In genomic region chr10:128520591-128520990, GRCm38 (mm10) we compare ENCODE assay signal across 17 mouse cellular contexts.
"Had no signal": no experiment of that assay in that cellular context is flagged by ENCODE, and none has a peak within 500 bp of the region (broad histone marks: within the 10 kb centered on the region; RNA-seq: fewer than 3 reads in every experiment).

No protein-coding gene starts in this region.

- ATAC-seq: midbrain, embryonic 13.5 days; midbrain, embryonic 15.5 days had no signal

- H3K4me2 ChIP-seq: lung, embryonic 14.5 days; midbrain, embryonic 11.5 days; midbrain, embryonic 13.5 days; midbrain, embryonic 15.5 days; neural tube, embryonic 13.5 days; neural tube, embryonic 15.5 days; stomach, embryonic 15.5 days had no signal

- H3K4me3 ChIP-seq: midbrain, embryonic 13.5 days; midbrain, embryonic 15.5 days; myocyte; neural tube, embryonic 13.5 days; neural tube, embryonic 15.5 days; stomach, embryonic 15.5 days had no signal

- H3K27me3 ChIP-seq: stomach, embryonic 15.5 days had no signal

- DNase-seq: lung, adult 18-20 months; lung, embryonic 14.5 days; lung, postnatal 10 days; lung, postnatal 4 days; right cerebral cortex, postnatal 14 days; thymus, adult 2 months; thymus, postnatal 25 days; thymus, postnatal 4 days had no signal

- H3K9ac ChIP-seq: liver, embryonic 14.5 days; lung, embryonic 14.5 days; midbrain, embryonic 13.5 days; midbrain, embryonic 15.5 days; neural tube, embryonic 13.5 days; neural tube, embryonic 15.5 days; stomach, embryonic 15.5 days had no signal

- H3K36me3 ChIP-seq: midbrain, embryonic 15.5 days had no signal

- H3K27ac ChIP-seq: liver, embryonic 14.5 days; midbrain, embryonic 13.5 days; midbrain, embryonic 15.5 days; neural tube, embryonic 13.5 days; neural tube, embryonic 15.5 days; stomach, embryonic 15.5 days; stomach, postnatal 0 days had no signal

- H3K9me3 ChIP-seq: midbrain, embryonic 13.5 days; midbrain, embryonic 15.5 days; neural tube, embryonic 13.5 days; neural tube, embryonic 15.5 days; stomach, embryonic 15.5 days had no signal
